Mouse (Mus musculus) heart, postnatal 0 days (tissue): ENCODE measurements at regions not wholly inside any gene's neighbourhood (a gene's known extent, or its start where the extent isn't known, plus 50 kb on each side); places are given as distances from the start of the nearest gene placed in this dataset.
A peak's percentile ranks its signal among the peaks of the same experiment; 100 is the strongest.

Source experiments
- ATAC-seq: fragments of 200-750 bp; cut with Nextera tagmentation; 2 replicates; pipeline ENCODE4 v1.8.0; 2017; ENCODE audit warnings: low read depth, moderate number of reproducible peaks, moderate library complexity; ENCODE audit not compliant: insufficient read depth
- DNase-seq: peaks from one replicate; pipeline ENCODE4 v3.0.0-alpha.2; 2016; ENCODE audit warnings: low spot score
- H3K27ac ChIP-seq: fragments of 300-500 bp; sonication (generic); 2 replicates; pipeline ENCODE4 v1.5.1; 2014; ENCODE audit warnings: low read depth, mild to moderate bottlenecking
- H3K27me3 ChIP-seq: fragments of 300-500 bp; sonication (generic); 2 replicates; pipeline ENCODE4 v1.6.1; 2014; ENCODE audit warnings: low read length, mixed read lengths; ENCODE audit not compliant: control insufficient read depth, insufficient read depth
- H3K36me3 ChIP-seq: fragments of 300-500 bp; sonication (generic); replicated peaks from 2 replicates; pipeline ENCODE4 v1.6.1; 2014; ENCODE audit warnings: low read length, mixed read lengths; ENCODE audit not compliant: control insufficient read depth, insufficient read depth
- H3K4me1 ChIP-seq: fragments of 300-500 bp; sonication (generic); 2 replicates; pipeline ENCODE4 v1.6.1; 2014; ENCODE audit warnings: antibody characterized with exemption; ENCODE audit not compliant: control insufficient read depth, insufficient read depth
- H3K4me2 ChIP-seq: fragments of 300-500 bp; sonication (generic); 2 replicates; pipeline ENCODE4 v1.6.1; 2014; ENCODE audit warnings: low read depth, mild to moderate bottlenecking, low read length, moderate library complexity
- H3K4me3 ChIP-seq: fragments of 300-500 bp; sonication (generic); 2 replicates; pipeline ENCODE4 v1.5.1; 2014; ENCODE audit warnings: low read depth, low read length
- H3K9ac ChIP-seq: fragments of 300-500 bp; sonication (generic); replicated peaks from 2 replicates; pipeline ENCODE4 v1.6.1; 2014; ENCODE audit warnings: low read depth, low read length, mixed read lengths
- H3K9me3 ChIP-seq: fragments of 300-500 bp; sonication (generic); replicated peaks from 2 replicates; pipeline ENCODE4 v1.6.1; 2016; ENCODE audit warnings: low read length; ENCODE audit not compliant: control insufficient read depth
- CTCF ChIP-seq: IDR thresholded peaks from 2 replicates; pipeline ENCODE4 v1.5.1; 2016; ENCODE audit warnings: antibody characterized with exemption, control low read depth, low read depth
- EP300 ChIP-seq: IDR thresholded peaks from 2 replicates; pipeline ENCODE4 v1.6.1; 2016; ENCODE audit warnings: antibody characterized with exemption, low read depth
- WGBS: fragments of 180-500 bp; shearing (Covaris S2); extraction: QIAGEN DNeasy Blood & Tissue Kit; methylation state at CpG from one replicate; pipeline ENCODE4 v1.1.7; 2014; 5-methylcytosine and 5-hydroxymethylcytosine counted together

GRCm38 (mm10) chr6:51318341-51318740 lies 114.1 kb upstream of the Nfe2l3 start:
- no peak overlapping the region for H3K4me3 ChIP-seq
- no peak overlapping the region for H3K27ac ChIP-seq
- no peak overlapping the region for H3K4me2 ChIP-seq
- no peaks in the 10 kb centered on the region for H3K27me3 ChIP-seq
- no peak overlapping the region for H3K9ac ChIP-seq
- no peak for DNase-seq
- peak; percentile 66 for ATAC-seq
- 7% methylated on average over 2 of the region's 2 CpGs for WGBS
- no peaks in the 10 kb centered on the region for H3K36me3 ChIP-seq
- H3K9me3 ChIP-seq, result no peaks in the 10 kb centered on the region
- TF ChIP-seq EP300, result no peak
- no peak for TF ChIP-seq CTCF
- H3K4me1 ChIP-seq, result peaks cover 13% of the 10 kb centered on the region

DNA sequence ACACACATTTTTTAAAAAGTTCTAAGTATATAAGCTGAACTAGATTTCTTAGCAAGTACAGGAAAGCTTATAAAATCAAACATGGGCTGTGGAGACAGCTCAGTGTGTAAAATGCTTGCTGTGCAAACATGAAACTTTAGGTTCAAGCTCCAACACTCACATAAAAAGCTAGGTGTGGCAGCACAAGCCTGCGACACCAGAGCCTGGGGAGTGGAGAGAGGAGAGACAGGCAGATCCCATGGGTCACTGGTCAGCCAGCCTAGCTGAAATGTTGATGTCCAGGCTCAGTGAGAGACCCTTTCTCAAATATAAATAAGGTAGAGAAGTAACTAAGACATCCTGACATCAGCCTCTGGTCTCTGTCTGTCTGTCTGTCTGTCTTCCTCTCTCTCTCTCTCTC lies 112.5 kb upstream of the Nfe2l3 start:
- ATAC-seq (no peak), DNase-seq (no peak)
- Histone ChIP-seq H3K27me3 (no peaks in the 10 kb centered on the region), H3K27ac (no peak overlapping the region), H3K4me3 (no peak overlapping the region), H3K9ac (no peak overlapping the region), H3K36me3 (no peaks in the 10 kb centered on the region), H3K4me2 (no peak overlapping the region), H3K4me1 (peaks cover 20% of the 10 kb centered on the region), H3K9me3 (no peaks in the 10 kb centered on the region)
- WGBS, result 84% methylated on average over 1 of the region's 1 CpGs
- no peak for TF ChIP-seq EP300
- no peak for TF ChIP-seq CTCF

- ATAC-seq (no peak), DNase-seq (no peak)
- no peak for TF ChIP-seq EP300
- no peak for TF ChIP-seq CTCF
- WGBS, result 52% methylated on average over 8 of the region's 8 CpGs
- H3K4me1 ChIP-seq, result peaks cover 22% of the 10 kb centered on the region
- H3K9ac ChIP-seq, result no peak overlapping the region
- no peaks in the 10 kb centered on the region for H3K36me3 ChIP-seq
- H3K27ac ChIP-seq, result peak overlapping the region; percentile 20; the same call in 1 of the 2 replicates
- H3K9me3 ChIP-seq, result no peaks in the 10 kb centered on the region
- no peak overlapping the region for H3K4me2 ChIP-seq
- no peak overlapping the region for H3K4me3 ChIP-seq
- H3K27me3 ChIP-seq, result no peaks in the 10 kb centered on the region
Measured at GRCm38 (mm10) chr6:51320676-51321419, 111.6 kb upstream of the Nfe2l3 start.

GRCm38 (mm10) chr6:51326103-51326829 lies 106.2 kb upstream of the Nfe2l3 start:
- peak; percentile 71 for DNase-seq
- H3K9ac ChIP-seq, result no peak overlapping the region
- WGBS, result 59% methylated on average over 2 of the region's 2 CpGs
- no peak for TF ChIP-seq CTCF
- TF ChIP-seq EP300, result no peak
- no peak overlapping the region for H3K4me2 ChIP-seq
- peaks cover 28% of the 10 kb centered on the region for H3K4me1 ChIP-seq
- H3K9me3 ChIP-seq, result no peaks in the 10 kb centered on the region
- peak overlapping the region; percentile 40 for H3K27ac ChIP-seq
- H3K27me3 ChIP-seq, result no peaks in the 10 kb centered on the region
- ATAC-seq, result peak; percentile 70; the same call in 1 of the 2 replicates
- no peaks in the 10 kb centered on the region for H3K36me3 ChIP-seq
- H3K4me3 ChIP-seq, result no peak overlapping the region

DNA sequence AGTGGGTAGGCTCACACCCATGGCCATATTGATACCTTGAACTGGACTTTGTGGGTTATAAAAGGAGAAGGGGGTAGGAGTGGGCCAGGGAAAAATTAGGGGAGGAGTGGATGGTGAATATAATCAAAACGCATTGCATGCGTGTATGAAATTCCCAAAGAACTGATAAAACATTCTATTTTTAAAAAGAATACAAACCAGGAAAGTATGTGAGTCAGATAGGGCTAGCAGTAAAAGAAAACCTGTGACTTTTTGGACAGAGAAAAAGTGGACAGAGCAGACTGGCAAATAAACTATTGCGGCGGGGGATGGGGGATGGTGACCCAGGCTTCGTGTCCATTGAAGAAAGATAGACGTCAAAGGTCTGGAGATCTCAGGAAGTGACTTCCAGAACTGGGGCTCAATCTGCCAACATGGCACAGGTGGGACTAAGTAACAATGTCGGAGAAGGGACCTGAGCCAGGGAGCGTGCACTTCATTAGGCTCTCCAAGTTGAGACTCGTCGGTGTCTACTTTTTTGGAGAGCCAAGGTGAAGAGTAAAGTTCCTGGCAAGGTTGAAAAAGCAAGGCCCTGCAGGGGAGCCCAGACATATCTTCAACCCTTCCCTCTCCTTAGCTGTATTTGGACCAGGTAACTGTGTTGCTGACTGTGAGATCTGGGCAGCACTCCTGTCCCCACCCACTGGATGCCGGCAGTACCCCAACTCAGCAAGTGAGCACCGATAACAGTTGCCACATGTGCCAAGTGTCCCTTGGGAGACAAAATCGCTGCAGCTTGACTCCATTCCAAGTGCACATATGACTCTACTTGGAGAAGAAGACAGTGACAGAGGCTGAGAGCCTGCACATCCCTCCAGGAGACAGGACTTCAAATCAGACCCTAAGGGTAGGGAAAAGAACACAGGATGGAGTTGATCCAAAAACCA lies 103.1 kb upstream of the Nfe2l3 start:
- H3K36me3 ChIP-seq, result no peaks in the 10 kb centered on the region
- peaks cover 48% of the 10 kb centered on the region for H3K4me1 ChIP-seq
- DNase-seq (peak; percentile 83), ATAC-seq (peak; percentile 78)
- H3K27me3 ChIP-seq, result no peaks in the 10 kb centered on the region
- H3K27ac ChIP-seq, result peak overlapping the region; percentile 87
- H3K9ac ChIP-seq, result peak overlapping the region; percentile 17; the same call in 1 of the 2 replicates
- H3K9me3 ChIP-seq, result no peaks in the 10 kb centered on the region
- H3K4me2 ChIP-seq, result peak overlapping the region; percentile 37
- WGBS, result 37% methylated on average over 13 of the region's 13 CpGs
- no peak overlapping the region for H3K4me3 ChIP-seq
- no peak for TF ChIP-seq CTCF
- peak; percentile 90 for TF ChIP-seq EP300
